Mouse (Mus musculus) central nervous system, embryonic 14 days (tissue): Measurements from ENCODE around the gene Btbd17. TPM values are rescaled to one million over a fixed set of nuclear protein-coding genes. Genes with fewer than 3 reads are reported as not detected.

ENCODE experiments used
- polyA plus RNA-seq: library from polyadenylated mRNA; depleted of rRNA; stranded (reverse); fragments of >200 nt; gene quantifications from 2 replicates; pipeline ENCODE4 v1.2.3, GENCODE M21; 2012; rRNA removed

Btbd17 gene
- polyA plus RNA-seq, result 29.3 and 36.3 TPM in 2 replicates

GRCm38 (mm10) chr11:114795848-114796322 is at the start of gene Btbd17:
TSS of gene Btbd17 (minus strand) at chr11:114795945.

DNA sequence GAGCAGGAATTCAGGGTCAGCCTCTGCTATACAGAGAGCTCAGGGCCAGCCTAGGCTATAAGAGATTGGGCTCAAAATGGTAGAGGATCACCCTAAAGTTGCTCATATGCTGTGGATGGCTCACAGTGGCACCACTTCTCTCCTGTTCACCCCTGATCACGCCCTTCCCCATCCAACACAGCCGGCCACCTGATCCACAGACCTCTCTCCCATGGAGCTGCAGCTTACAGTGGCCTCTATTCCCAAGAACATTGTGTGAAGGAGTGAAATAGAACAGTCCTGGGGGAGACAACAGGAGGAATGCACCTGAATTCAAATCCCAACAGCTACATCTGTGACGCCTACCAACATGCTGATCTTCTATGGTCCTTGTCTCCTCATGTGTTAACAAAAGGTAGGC is 2.9 kb upstream of the Btbd17 start, which contains the start of gene Gpr142:
Gene Gpr142 (plus strand): TSS at position 301 of the 400 bp plus-strand sequence.

GRCm38 (mm10) chr11:114764820-114765818 is 30.6 kb downstream of the Btbd17 start, which contains the start of gene Kif19a:
TSS of gene Kif19a (plus strand) at chr11:114765388.

Other genes starting within 250 kb of the Btbd17 start
- gene Rpl38, start 127.4 kb downstream of the Btbd17 start, polyA plus RNA-seq, result 2,098 and 2,193 TPM in 2 replicates
- gene Ttyh2, start 120.5 kb downstream of the Btbd17 start, polyA plus RNA-seq, result 15.4 and 15.6 TPM in 2 replicates
- 2.7 and 2.8 TPM in 2 replicates for gene Dnaic2, start 68.5 kb downstream of the Btbd17 start, polyA plus RNA-seq
- 0.96 and 3.2 TPM in 2 replicates for gene Kif19a, start 30.6 kb downstream of the Btbd17 start, polyA plus RNA-seq
- 0.11 TPM in 1 of 2 replicates, not detected in the other for gene Gpr142, start 3.0 kb upstream of the Btbd17 start, polyA plus RNA-seq
- gene Gprc5c, start 55.2 kb upstream of the Btbd17 start, polyA plus RNA-seq, result 5.5 and 10.6 TPM in 2 replicates
- gene Cd300a, start 94.1 kb upstream of the Btbd17 start, polyA plus RNA-seq, result 0.64 and 0.79 TPM in 2 replicates
- gene Cd300lb, start 138.4 kb upstream of the Btbd17 start, polyA plus RNA-seq, result 0.18 and 0.23 TPM in 2 replicates
- gene Cd300c, start 173.2 kb upstream of the Btbd17 start, polyA plus RNA-seq, result 0.09 TPM in 1 of 2 replicates, not detected in the other
- 0.10 and 0.11 TPM in 2 replicates for gene Cd300ld, start 194.0 kb upstream of the Btbd17 start, polyA plus RNA-seq
- 0.91 and 1.1 TPM in 2 replicates for gene Cd300c2, start 205.9 kb upstream of the Btbd17 start, polyA plus RNA-seq
- 0.11 TPM in 1 of 2 replicates, not detected in the other for gene Cd300ld2, start 220.2 kb upstream of the Btbd17 start, polyA plus RNA-seq
- 0.11 and 0.38 TPM in 2 replicates for gene Cd300ld4, start 231.1 kb upstream of the Btbd17 start, polyA plus RNA-seq
- gene Cd300ld5, start 241.8 kb upstream of the Btbd17 start, polyA plus RNA-seq, result 0.24 TPM in 1 of 2 replicates, not detected in the other